Mouse (Mus musculus): Measurements from ENCODE around the gene Atp4a. TPM values are rescaled to one million over a fixed set of nuclear protein-coding genes. Genes with fewer than 3 reads are reported as not detected.

Atp4a gene
- polyA plus RNA-seq, 1 experiment from 2014 or later: 1.8 TPM

DNA sequence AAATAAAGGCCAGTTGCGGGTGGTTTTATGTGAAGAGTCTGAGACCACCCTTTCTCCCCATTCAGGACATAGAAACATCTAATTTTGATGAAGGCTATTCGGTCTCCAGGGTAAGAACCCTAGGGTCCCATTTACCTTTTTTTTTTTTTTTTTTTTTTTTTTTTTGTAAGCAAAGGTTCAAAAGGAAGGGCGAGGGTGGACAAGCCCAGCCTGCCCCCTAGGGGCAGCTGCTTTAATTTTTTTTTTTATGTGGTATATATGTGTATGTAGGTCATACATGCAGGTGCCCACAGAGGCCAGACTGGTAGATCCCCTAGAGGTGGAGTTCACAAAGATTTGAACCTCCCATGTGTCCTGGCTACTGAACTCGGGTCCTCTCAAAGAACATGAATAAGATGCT lies 54.4 kb downstream of the Atp4a start:
- WGBS: 88% methylated on average over 4 of the region's 4 CpGs

GRCm38 (mm10) chr7:30769236-30769635 lies 57.2 kb downstream of the Atp4a start:
- H3K9ac ChIP-seq: no peak overlapping the region
- no peak for ATAC-seq (ENCODE audit: low FRiP score)
- no peaks in the 10 kb centered on the region for H3K27me3 ChIP-seq
- no peak overlapping the region for H3K4me3 ChIP-seq (replicated peaks)
- 34% methylated on average over 9 of the region's 9 CpGs for WGBS
- H3K27ac ChIP-seq: no peak overlapping the region
- H3K4me2 ChIP-seq: no peak overlapping the region
- H3K36me3 ChIP-seq (replicated peaks): no peaks in the 10 kb centered on the region
- H3K4me1 ChIP-seq: no peaks in the 10 kb centered on the region
- no peaks in the 10 kb centered on the region for H3K9me3 ChIP-seq

More for the DNA sequence above, 54.4 kb downstream of the Atp4a start:
- no peak overlapping the region for H3K4me2 ChIP-seq
- no peak for ATAC-seq (ENCODE audit: low FRiP score)
- no peak overlapping the region for H3K27ac ChIP-seq
- 0 out of 2 replicates have a peak, but pooled peaks cover 4% of the 10 kb centered on the region for H3K27me3 ChIP-seq
- H3K4me3 ChIP-seq (replicated peaks): no peak overlapping the region
- H3K9me3 ChIP-seq: no peaks in the 10 kb centered on the region
- no peaks in the 10 kb centered on the region for H3K4me1 ChIP-seq
- H3K36me3 ChIP-seq (replicated peaks): no peaks in the 10 kb centered on the region
- H3K9ac ChIP-seq: no peak overlapping the region

Other genes with a start within 250 kb of the Atp4a start
- gene Prodh2, start 218.6 kb upstream of the Atp4a start, polyA plus RNA-seq (2016; fragmentation: Nextera tagmentation; extraction: Ambion mirVana): not detected in 2 replicates
- gene Arhgap33, start 177.1 kb upstream of the Atp4a start, polyA plus RNA-seq (2016; fragmentation: Nextera tagmentation; extraction: Ambion mirVana): 89.4 and 98.9 TPM in 2 replicates
- 7.9 and 8.4 TPM in 2 replicates for gene Hspb6, start 160.0 kb upstream of the Atp4a start, polyA plus RNA-seq (2016; fragmentation: Nextera tagmentation; extraction: Ambion mirVana)
- gene Proser3, start 159.9 kb upstream of the Atp4a start, polyA plus RNA-seq (2016; fragmentation: Nextera tagmentation; extraction: Ambion mirVana): 16.1 and 18.6 TPM in 2 replicates
- gene Lin37, start 152.4 kb upstream of the Atp4a start, polyA plus RNA-seq (2016; fragmentation: Nextera tagmentation; extraction: Ambion mirVana): 51.7 and 63.1 TPM in 2 replicates
- gene U2af1l4, start 148.9 kb upstream of the Atp4a start, polyA plus RNA-seq (2016; fragmentation: Nextera tagmentation; extraction: Ambion mirVana): 88.1 and 95.7 TPM in 2 replicates
- 24.0 and 24.9 TPM in 2 replicates for gene Gm49396, start 148.9 kb upstream of the Atp4a start, polyA plus RNA-seq (2016; fragmentation: Nextera tagmentation; extraction: Ambion mirVana)
- 142 and 145 TPM in 2 replicates for gene Psenen, start 148.6 kb upstream of the Atp4a start, polyA plus RNA-seq (2016; fragmentation: Nextera tagmentation; extraction: Ambion mirVana)
- 3.4 and 5.6 TPM in 2 replicates for gene Igflr1, start 146.8 kb upstream of the Atp4a start, polyA plus RNA-seq (2016; fragmentation: Nextera tagmentation; extraction: Ambion mirVana)
- 13.0 TPM in 2 replicates for gene Kmt2b, start 123.5 kb upstream of the Atp4a start, polyA plus RNA-seq (2016; fragmentation: Nextera tagmentation; extraction: Ambion mirVana)
- 0.32 and 0.46 TPM in 2 replicates for gene Zbtb32, start 113.3 kb upstream of the Atp4a start, polyA plus RNA-seq (2016; fragmentation: Nextera tagmentation; extraction: Ambion mirVana)
- gene Upk1a, start 99.4 kb upstream of the Atp4a start, polyA plus RNA-seq (2016; fragmentation: Nextera tagmentation; extraction: Ambion mirVana): 0.23 and 0.61 TPM in 2 replicates
- gene Cox6b1, start 86.1 kb upstream of the Atp4a start, polyA plus RNA-seq (2016; fragmentation: Nextera tagmentation; extraction: Ambion mirVana): 814 and 871 TPM in 2 replicates
- not detected in 2 replicates for gene Etv2, start 76.4 kb upstream of the Atp4a start, polyA plus RNA-seq (2016; fragmentation: Nextera tagmentation; extraction: Ambion mirVana)
- gene Rbm42, start 61.9 kb upstream of the Atp4a start, polyA plus RNA-seq (2016; fragmentation: Nextera tagmentation; extraction: Ambion mirVana): 144 and 150 TPM in 2 replicates
- gene Haus5, start 47.2 kb upstream of the Atp4a start, polyA plus RNA-seq (2016; fragmentation: Nextera tagmentation; extraction: Ambion mirVana): 63.7 and 64.5 TPM in 2 replicates
- not detected in 2 replicates for gene Pmis2, start 40.6 kb upstream of the Atp4a start, polyA plus RNA-seq (2016; fragmentation: Nextera tagmentation; extraction: Ambion mirVana)
- 0.33 TPM in 1 of 2 replicates, not detected in the other for gene 2200002J24Rik, start 13.3 kb upstream of the Atp4a start, polyA plus RNA-seq (2016; fragmentation: Nextera tagmentation; extraction: Ambion mirVana)
- 135 and 144 TPM in 2 replicates for gene Tmem147, start 17.3 kb downstream of the Atp4a start, polyA plus RNA-seq (2016; fragmentation: Nextera tagmentation; extraction: Ambion mirVana)
- gene Gapdhs, start 31.5 kb downstream of the Atp4a start, polyA plus RNA-seq (2016; fragmentation: Nextera tagmentation; extraction: Ambion mirVana): 0.49 and 0.69 TPM in 2 replicates
- 1.5 and 2.0 TPM in 2 replicates for gene Sbsn, start 39.3 kb downstream of the Atp4a start, polyA plus RNA-seq (2016; fragmentation: Nextera tagmentation; extraction: Ambion mirVana)
- gene Dmkn, start 51.5 kb downstream of the Atp4a start, polyA plus RNA-seq (2016; fragmentation: Nextera tagmentation; extraction: Ambion mirVana): not detected in 2 replicates
- not detected in 2 replicates for gene Krtdap, start 75.7 kb downstream of the Atp4a start, polyA plus RNA-seq (2016; fragmentation: Nextera tagmentation; extraction: Ambion mirVana)
- gene Ffar2, start 111.6 kb downstream of the Atp4a start, polyA plus RNA-seq (2016; fragmentation: Nextera tagmentation; extraction: Ambion mirVana): not detected in 2 replicates
- not detected in 2 replicates for gene Ffar3, start 144.0 kb downstream of the Atp4a start, polyA plus RNA-seq (2016; fragmentation: Nextera tagmentation; extraction: Ambion mirVana)
- not detected in 2 replicates for gene Ffar1, start 149.4 kb downstream of the Atp4a start, polyA plus RNA-seq (2016; fragmentation: Nextera tagmentation; extraction: Ambion mirVana)
- not detected in 2 replicates for gene Cd22, start 168.1 kb downstream of the Atp4a start, polyA plus RNA-seq (2016; fragmentation: Nextera tagmentation; extraction: Ambion mirVana)
- gene Mag, start 202.7 kb downstream of the Atp4a start, polyA plus RNA-seq (2016; fragmentation: Nextera tagmentation; extraction: Ambion mirVana): 0.13 and 0.34 TPM in 2 replicates
- gene Hamp2, start 212.5 kb downstream of the Atp4a start, polyA plus RNA-seq (2016; fragmentation: Nextera tagmentation; extraction: Ambion mirVana): not detected in 2 replicates
- gene Hamp, start 231.8 kb downstream of the Atp4a start, polyA plus RNA-seq (2016; fragmentation: Nextera tagmentation; extraction: Ambion mirVana): not detected in 2 replicates
- 26.4 and 27.3 TPM in 2 replicates for gene Usf2, start 244.6 kb downstream of the Atp4a start, polyA plus RNA-seq (2016; fragmentation: Nextera tagmentation; extraction: Ambion mirVana)

All from forebrain, embryonic 12.5 days (tissue).